Mouse (Mus musculus): ENCODE measurements around the gene Hadh.

The Hadh gene

GRCm38 (mm10) chr3:131270381-131270780 is 1.5 kb downstream of the Hadh start:
- no peak for DNase-seq

GRCm38 (mm10) chr3:131266366-131267050 is 5.4 kb downstream of the Hadh start:
- no peak for DNase-seq

GRCm38 (mm10) chr3:131265516-131265915 is 6.4 kb downstream of the Hadh start:
- DNase-seq = no peak

GRCm38 (mm10) chr3:131263766-131264486 is 8.0 kb downstream of the Hadh start:
- no peak for DNase-seq

GRCm38 (mm10) chr3:131260418-131260817 is 11.5 kb downstream of the Hadh start:
- DNase-seq = no peak

DNA sequence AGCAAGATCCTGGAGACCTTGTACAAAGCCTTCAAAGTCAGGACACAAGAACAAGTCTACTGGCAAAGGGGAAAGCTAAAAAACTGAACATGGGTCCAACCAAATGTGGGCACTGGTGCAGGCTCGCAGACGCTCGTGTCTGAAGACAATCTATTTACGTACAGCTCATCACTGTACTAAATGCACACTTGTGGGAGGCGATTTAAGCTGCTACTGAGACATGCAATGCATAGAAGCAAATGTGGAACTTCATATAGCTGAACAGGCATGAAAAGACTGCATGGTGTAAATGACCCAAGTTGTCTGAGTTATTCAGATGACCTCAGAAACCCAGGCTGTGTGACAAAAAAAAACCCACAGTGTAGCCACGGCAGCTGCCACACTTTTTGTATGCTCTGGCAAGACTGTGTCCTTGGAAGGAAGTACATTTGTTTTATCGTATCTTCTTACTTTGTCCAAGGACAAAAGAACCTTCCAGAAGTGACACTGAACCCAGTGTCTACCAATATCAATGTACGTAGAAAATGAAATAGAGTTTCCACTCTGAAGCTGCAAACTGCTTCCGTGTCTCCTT is 12.4 kb downstream of the Hadh start:
- no peak for DNase-seq

DNA sequence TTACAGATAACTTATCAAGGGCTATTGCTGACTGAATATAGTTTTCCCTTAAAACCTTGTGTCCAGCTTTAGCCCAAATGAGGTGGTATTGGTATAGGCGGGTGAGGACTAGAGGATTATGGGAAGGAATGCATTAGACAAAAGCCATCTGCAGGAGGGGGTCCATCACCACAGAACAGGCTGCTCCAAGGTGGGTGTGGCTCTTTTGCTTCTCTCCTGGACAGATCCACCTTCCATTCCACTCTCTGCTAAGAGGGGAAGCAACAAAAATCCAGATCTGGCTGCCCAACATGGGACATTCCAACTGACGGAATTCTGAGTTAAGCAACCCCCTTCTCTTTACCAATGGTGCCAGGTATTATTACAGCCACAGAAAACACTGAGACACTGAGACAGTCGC is 13.0 kb downstream of the Hadh start:
- DNase-seq = no peak

DNA sequence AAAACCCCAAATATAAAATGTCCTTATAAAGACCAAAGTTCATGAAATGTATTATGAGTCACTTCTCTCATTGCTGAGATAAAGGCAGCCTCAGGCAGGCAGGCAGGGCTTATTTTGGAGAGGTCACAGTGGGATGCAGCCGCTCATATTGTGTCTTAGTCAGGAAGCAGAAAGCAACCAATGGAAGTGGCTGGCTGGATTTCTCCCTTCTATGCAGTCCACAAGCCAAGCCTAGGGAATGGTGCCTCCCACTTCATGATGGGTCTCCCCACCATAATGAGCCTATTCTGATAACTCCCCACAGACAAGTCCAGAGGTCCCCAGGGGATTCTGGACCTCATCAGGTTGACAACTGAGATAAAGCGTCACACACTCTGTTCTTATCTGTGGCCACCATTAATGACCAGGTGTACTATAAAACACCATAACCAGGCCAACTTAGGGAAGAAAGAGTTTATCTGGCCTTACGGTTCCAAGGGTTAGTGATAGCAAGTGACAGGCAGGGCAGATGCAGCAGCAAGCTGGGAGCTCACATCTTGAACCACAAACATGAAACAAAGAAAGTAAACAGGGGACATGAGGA is 16.4 kb downstream of the Hadh start:
- DNase-seq = no peak

- no peak for DNase-seq
Observed at GRCm38 (mm10) chr3:131254991-131255390, 16.9 kb downstream of the Hadh start.

DNA sequence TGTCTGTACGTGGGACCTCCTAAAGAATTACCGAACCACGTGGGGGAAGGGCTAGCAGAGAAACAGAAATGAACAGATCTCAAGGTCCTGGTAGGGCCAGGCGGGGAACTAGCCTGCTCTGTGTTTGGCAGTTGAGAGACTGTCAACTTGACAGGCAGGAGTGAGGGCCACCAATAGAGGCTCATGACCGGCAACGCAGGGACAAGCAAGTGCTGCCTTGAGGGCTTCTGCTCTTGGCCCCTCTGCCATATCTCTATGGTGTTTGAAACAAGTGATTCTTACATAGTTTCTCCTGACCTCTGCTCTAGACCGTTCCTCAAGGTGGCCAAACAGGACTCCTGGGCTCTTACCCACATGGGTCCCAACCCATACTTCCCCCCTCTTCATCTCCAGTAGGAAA is 20.3 kb downstream of the Hadh start:
- DNase-seq = no peak

GRCm38 (mm10) chr3:131250978-131251377 is 20.9 kb downstream of the Hadh start:
- no peak for DNase-seq

GRCm38 (mm10) chr3:131250283-131250682 is 21.6 kb downstream of the Hadh start:
- DNase-seq = no peak

DNA sequence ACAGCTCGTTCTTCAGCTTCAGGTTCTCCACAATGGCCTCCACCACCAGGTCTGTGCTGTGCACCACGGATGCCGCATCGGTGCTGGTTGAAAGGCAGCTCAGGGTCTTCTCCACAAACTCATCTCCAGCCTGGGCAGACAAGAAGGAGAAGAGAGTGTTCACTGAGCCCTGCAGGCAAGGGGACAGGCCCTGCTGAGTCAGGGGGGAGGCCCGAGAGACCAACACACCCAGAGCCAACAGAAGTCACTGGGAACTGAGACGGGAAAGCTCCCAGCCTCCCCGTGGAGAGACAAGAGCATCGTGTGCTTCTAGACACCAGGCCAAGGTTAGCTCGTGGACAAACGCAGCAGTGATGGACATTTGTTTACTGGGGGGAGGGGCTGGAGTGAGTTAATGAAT is 23.5 kb downstream of the Hadh start:
- DNase-seq = no peak

- DNase-seq = no peak
Observed at GRCm38 (mm10) chr3:131247851-131248250, 24.1 kb downstream of the Hadh start.

DNA sequence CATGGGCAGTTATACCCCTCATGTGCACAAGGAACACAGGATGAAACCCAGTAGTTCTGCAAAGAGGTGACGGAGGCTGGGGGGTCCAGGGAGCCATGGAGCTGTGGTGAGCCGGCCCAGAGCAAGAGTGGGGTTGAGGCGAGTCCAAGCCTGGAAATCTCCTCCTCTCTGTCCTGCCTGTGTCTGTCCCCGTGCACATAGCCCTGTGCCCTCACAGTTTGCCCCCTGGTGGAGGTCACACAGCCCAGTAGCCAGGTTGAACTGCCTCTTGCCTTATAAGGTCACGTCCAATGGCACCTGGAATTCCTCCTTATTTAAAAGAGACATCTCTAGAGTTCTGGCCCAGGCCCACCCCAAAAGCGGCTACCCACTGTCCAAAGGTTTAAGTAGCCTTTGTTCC is 24.5 kb downstream of the Hadh start:
- no peak for DNase-seq

DNA sequence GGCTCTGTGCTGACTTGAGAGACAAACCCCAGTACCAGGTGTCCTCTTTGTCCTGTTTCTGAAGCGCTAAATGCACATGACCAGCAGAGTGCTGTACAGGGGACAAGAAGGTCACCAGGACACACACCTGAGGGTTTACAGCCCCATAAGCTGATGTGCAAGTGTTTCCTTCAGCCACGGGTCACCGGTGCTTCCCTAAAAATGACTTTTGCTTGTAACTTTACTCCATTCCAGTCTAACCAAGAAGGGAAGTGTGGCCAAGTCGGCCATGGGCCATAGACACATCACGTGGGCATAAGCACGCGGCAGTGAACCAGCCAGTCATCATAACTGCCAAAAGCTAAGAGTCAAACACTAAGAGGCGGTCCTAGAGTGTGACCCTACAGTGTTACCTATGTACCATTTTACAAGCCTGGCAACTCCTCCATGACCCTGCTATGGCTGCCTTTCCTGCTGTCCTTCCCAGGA is 25.3 kb downstream of the Hadh start:
- DNase-seq = no peak

DNA sequence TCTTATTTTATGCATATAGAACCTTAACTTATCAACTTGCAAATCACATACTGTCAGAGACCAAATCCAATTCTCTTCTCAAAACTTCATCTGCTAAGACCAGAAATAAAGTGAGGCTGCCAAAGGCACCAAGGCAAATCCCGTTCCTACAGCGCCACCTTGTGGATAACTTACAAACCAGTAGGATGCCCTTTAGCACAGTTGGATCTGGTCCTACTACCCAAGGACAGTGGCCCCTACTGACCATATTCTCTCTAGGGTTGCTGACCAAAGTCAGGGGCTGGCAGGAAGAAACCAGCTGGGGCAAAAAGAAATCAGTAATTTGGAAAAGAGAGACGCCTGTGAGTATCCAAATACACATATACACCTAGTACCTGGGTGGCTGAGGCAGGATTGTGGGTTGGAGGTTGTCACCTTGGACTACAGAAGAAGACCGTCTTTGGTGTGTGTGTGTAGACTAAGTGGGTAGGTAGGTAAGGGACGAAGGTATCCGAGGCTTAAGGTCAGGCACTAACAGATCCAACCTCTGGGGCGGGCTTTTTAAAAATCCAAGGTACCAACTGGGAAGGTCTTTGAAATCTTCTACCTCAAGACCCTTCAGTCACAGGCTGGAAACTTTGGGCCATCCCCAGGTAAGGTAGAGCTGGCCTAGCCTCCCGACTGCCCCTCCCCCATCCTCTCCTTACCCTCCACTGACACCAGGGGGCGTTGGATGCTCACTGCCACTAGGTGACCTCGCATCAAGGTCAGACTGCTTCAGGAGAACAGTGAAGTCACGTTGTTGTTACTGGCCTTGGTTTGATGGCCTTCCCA is 25.9 kb downstream of the Hadh start:
- peak; percentile 67 to 72 for DNase-seq

- DNase-seq = peak; percentile 82 to 83
Observed at GRCm38 (mm10) chr3:131237785-131238633, 33.9 kb downstream of the Hadh start.

DNA sequence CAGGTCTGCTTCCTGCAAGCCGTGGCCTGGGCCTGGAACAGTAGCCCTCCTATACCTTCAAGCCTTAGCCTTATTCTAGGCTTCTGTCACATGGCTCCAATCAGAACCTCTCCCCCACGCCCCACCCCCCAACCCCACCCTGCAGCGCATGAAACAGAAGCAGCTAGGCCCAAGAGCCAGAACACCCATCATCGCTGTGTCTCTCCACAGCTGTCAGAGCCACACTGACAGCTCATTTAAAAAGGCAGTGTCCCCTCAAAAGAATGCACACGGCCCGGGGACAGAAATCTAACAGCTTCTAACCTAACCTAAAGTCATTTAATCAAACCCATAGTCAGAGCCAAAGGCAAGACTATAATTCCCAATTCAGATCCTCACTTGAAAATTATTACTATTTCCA is 34.8 kb downstream of the Hadh start:
- no peak for DNase-seq

DNA sequence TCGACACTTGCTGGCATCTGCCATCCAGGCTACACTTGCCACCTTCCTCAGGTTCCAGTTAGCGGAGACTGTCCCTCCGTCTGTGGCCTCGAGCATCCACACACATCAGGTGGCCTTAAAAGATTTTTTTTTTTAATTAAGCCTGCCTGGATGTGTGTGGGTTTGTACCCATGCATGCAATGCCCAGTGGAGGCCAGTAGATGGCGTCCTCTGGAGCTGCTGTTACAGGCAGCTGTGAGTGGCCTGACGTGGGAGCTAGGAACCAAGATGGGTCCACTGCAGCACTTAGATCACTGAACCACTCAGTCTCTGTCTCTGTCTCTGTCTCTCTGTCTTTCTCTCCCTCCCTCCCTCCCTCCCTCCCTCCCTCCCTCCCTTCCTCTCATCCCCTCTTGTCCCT is 43.8 kb downstream of the Hadh start:
- peak; percentile 48 to 49 for DNase-seq

- no peak for DNase-seq
Observed at GRCm38 (mm10) chr3:131218636-131219390, 53.1 kb downstream of the Hadh start.

Measured in B cell, adult 2 months (primary cell).